Mouse (Mus musculus) embryonic facial prominence, embryonic 14.5 days (tissue): ENCODE results near the gene Rnaseh2a. TPM values are rescaled to one million over a fixed set of nuclear protein-coding genes. Genes with fewer than 3 reads are reported as not detected.

Experiments used
- ATAC-seq: fragments of 200-750 bp; cut with Nextera tagmentation; 2 replicates; pipeline ENCODE4 v1.8.0; 2017; ENCODE audit warnings: low read depth, moderate number of reproducible peaks, moderate TSS enrichment
- DNase-seq: peaks from one replicate; pipeline ENCODE4 v3.0.0-alpha.2; 2015; ENCODE audit warnings: low spot score
- H3K27ac ChIP-seq: fragments of 300-500 bp; sonication (generic); replicated peaks from 2 replicates; pipeline ENCODE4 v1.5.1; 2014; ENCODE audit warnings: low read depth, mild to moderate bottlenecking, low read length, moderate library complexity
- H3K27me3 ChIP-seq: fragments of 300-500 bp; sonication (generic); replicated peaks from 2 replicates; pipeline ENCODE4 v1.6.1; 2014; ENCODE audit warnings: low read length; ENCODE audit not compliant: control insufficient read depth, insufficient read depth
- H3K36me3 ChIP-seq: fragments of 300-500 bp; sonication (generic); 2 replicates; pipeline ENCODE4 v1.6.1; 2014; ENCODE audit warnings: low read length, mixed read lengths; ENCODE audit not compliant: control insufficient read depth, insufficient read depth
- H3K4me1 ChIP-seq: fragments of 300-500 bp; sonication (generic); 2 replicates; pipeline ENCODE4 v1.6.1; 2014; ENCODE audit warnings: antibody characterized with exemption, low read length; ENCODE audit not compliant: control insufficient read depth, insufficient read depth
- H3K4me2 ChIP-seq: fragments of 300-500 bp; sonication (generic); 2 replicates; pipeline ENCODE4 v1.6.1; 2014; ENCODE audit warnings: low read depth, mild to moderate bottlenecking, low read length, moderate library complexity, mixed read lengths
- H3K4me3 ChIP-seq: fragments of 300-500 bp; sonication (generic); 2 replicates; pipeline ENCODE4 v1.5.1; 2014; ENCODE audit warnings: low read depth, mild to moderate bottlenecking, low read length
- H3K9ac ChIP-seq: fragments of 300-500 bp; sonication (generic); 2 replicates; pipeline ENCODE4 v1.6.1; 2014; ENCODE audit warnings: low read depth, mild to moderate bottlenecking, low read length, moderate library complexity, mixed read lengths
- H3K9me3 ChIP-seq: fragments of 300-500 bp; sonication (generic); 2 replicates; pipeline ENCODE4 v1.6.1; 2016; ENCODE audit warnings: low read length; ENCODE audit not compliant: control insufficient read depth
- WGBS: fragments of 180-500 bp; shearing (Covaris S2); extraction: QIAGEN DNeasy Blood & Tissue Kit; methylation state at CpG from one replicate; pipeline ENCODE4 v1.1.7; 2014; 5-methylcytosine and 5-hydroxymethylcytosine counted together
- polyA plus RNA-seq: library from polyadenylated mRNA; unstranded; fragments of >200 nt; fragmentation: Nextera tagmentation; extraction: Ambion mirVana; gene quantifications from 2 replicates; pipeline ENCODE4 v1.2.1, GENCODE M21; 2014

Rnaseh2a gene
- polyA plus RNA-seq, 1 experiment from 2014 or later: 73.7 TPM

DNA sequence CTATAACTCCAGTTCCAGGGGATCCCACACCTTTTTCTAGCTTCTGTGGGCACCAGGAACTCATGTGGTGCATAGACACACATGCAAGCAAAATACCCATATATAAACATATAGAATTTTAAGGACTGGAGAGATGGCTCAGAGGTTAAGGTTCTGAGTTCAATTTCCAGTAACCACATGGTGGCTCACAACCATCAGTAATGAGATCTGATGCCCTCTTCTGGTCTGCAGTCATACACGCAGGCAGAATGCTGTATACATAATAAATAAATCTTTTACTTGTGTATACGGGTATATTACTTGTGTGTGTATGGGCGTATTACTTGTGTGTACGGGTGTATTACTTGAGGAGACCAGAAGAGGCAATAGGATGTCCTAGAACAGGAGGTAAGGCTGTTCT lies 5.6 kb downstream of the Rnaseh2a start:
- Histone ChIP-seq H3K27me3 (no peaks in the 10 kb centered on the region), H3K9ac (no peak overlapping the region), H3K9me3 (no peaks in the 10 kb centered on the region), H3K4me2 (no peak overlapping the region), H3K4me3 (no peak overlapping the region), H3K4me1 (peaks cover 15% of the 10 kb centered on the region; the same call in 1 of the 2 replicates), H3K36me3 (peaks cover 14% of the 10 kb centered on the region; the same call in 1 of the 2 replicates), H3K27ac (no peak overlapping the region)
- DNase-seq (no peak), ATAC-seq (no peak)
- 86% methylated on average over 4 of the region's 4 CpGs for WGBS

DNA sequence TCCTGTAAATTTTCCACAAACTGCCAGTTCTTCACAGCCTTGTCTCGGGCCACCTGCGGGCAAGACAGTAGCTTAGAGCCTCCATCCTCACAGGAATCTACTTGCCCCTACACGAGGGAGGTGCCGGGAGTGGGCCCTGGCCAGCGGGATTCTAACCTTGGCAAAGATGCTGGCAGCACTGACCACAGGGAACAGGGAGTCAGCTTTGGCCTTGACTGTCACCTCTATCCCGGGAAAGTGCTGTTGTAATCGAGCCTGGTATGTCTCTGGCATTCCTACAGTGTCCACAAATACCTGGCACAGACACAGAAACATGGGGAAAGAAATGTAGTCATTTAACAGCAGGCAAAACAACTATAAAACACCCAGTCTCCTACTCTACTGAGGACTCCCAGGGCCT lies 9.8 kb downstream of the Rnaseh2a start:
- Histone ChIP-seq H3K27me3 (no peaks in the 10 kb centered on the region), H3K4me2 (no peak overlapping the region), H3K9me3 (no peaks in the 10 kb centered on the region), H3K27ac (no peak overlapping the region), H3K4me3 (no peak overlapping the region), H3K4me1 (0 out of 2 replicates have a peak, but pooled peaks cover 1% of the 10 kb centered on the region), H3K9ac (no peak overlapping the region), H3K36me3 (peaks cover 30% of the 10 kb centered on the region)
- 85% methylated on average over 7 of the region's 7 CpGs for WGBS
- ATAC-seq (no peak), DNase-seq (no peak)

- peaks cover 23% of the 10 kb centered on the region for H3K36me3 ChIP-seq
- H3K9me3 ChIP-seq: no peaks in the 10 kb centered on the region
- H3K4me1 ChIP-seq: 0 out of 2 replicates have a peak, but pooled peaks cover 3% of the 10 kb centered on the region
- H3K27me3 ChIP-seq: 0 out of 2 replicates have a peak, but pooled peaks cover 8% of the 10 kb centered on the region
- H3K27ac ChIP-seq: no peak overlapping the region
- ATAC-seq: no peak
- DNase-seq: peak; percentile 70
- no peak overlapping the region for H3K4me2 ChIP-seq
- H3K4me3 ChIP-seq: no peak overlapping the region
- no peak overlapping the region for H3K9ac ChIP-seq
- 45% methylated on average over 2 of the region's 2 CpGs for WGBS
These were observed 12.8 kb downstream of the Rnaseh2a start for GRCm38 (mm10) chr8:84956768-84957167.

GRCm38 (mm10) chr8:84952612-84953255 lies 16.8 kb downstream of the Rnaseh2a start:
- Histone ChIP-seq H3K4me2 (no peak overlapping the region), H3K9me3 (no peaks in the 10 kb centered on the region), H3K36me3 (peaks cover 14% of the 10 kb centered on the region; the same call in 1 of the 2 replicates), H3K4me1 (0 out of 2 replicates have a peak, but pooled peaks cover 3% of the 10 kb centered on the region), H3K27ac (no peak overlapping the region), H3K27me3 (peaks cover 24% of the 10 kb centered on the region), H3K9ac (no peak overlapping the region), H3K4me3 (no peak overlapping the region)
- 8% methylated on average over 18 of the region's 18 CpGs for WGBS
- ATAC-seq (peak; percentile 42; the same call in 1 of the 2 replicates), DNase-seq (no peak)

DNA sequence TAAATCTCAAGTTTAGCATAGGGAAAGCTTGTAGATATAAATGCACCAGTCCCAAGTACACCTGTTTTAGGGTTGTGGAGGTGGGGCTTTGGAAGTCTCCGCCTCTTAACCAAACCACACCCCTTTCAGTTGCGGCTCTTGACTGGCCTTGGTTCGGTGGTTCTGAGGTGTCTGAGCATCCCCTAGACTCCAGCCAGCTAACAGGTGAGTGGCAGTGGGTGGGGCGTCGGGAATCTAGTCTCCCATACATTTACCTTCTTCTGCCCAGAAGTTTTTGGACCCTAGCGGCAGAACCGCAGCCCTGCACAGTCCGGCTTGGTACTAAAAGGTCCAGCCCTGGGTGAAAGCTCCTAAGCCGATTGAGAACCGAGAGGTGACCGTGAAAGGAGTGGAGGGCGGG lies 19.8 kb downstream of the Rnaseh2a start:
- no peak overlapping the region for H3K9ac ChIP-seq
- H3K36me3 ChIP-seq: no peaks in the 10 kb centered on the region
- 22% methylated on average over 12 of the region's 12 CpGs for WGBS
- no peak for ATAC-seq
- no peak overlapping the region for H3K4me2 ChIP-seq
- H3K27ac ChIP-seq: no peak overlapping the region
- H3K9me3 ChIP-seq: no peaks in the 10 kb centered on the region
- peaks cover 52% of the 10 kb centered on the region for H3K27me3 ChIP-seq
- DNase-seq: no peak
- peaks cover 8% of the 10 kb centered on the region; the same call in 1 of the 2 replicates for H3K4me1 ChIP-seq
- no peak overlapping the region for H3K4me3 ChIP-seq

GRCm38 (mm10) chr8:84947241-84947545 lies 22.4 kb downstream of the Rnaseh2a start:
- peaks cover 65% of the 10 kb centered on the region for H3K27me3 ChIP-seq
- DNase-seq: peak; percentile 68
- H3K9ac ChIP-seq: no peak overlapping the region
- no peak for ATAC-seq
- 16% methylated on average over 9 of the region's 9 CpGs for WGBS
- H3K4me2 ChIP-seq: no peak overlapping the region
- no peak overlapping the region for H3K27ac ChIP-seq
- H3K36me3 ChIP-seq: no peaks in the 10 kb centered on the region
- peaks cover 5% of the 10 kb centered on the region; the same call in 1 of the 2 replicates for H3K4me1 ChIP-seq
- H3K9me3 ChIP-seq: no peaks in the 10 kb centered on the region
- H3K4me3 ChIP-seq: no peak overlapping the region

DNA sequence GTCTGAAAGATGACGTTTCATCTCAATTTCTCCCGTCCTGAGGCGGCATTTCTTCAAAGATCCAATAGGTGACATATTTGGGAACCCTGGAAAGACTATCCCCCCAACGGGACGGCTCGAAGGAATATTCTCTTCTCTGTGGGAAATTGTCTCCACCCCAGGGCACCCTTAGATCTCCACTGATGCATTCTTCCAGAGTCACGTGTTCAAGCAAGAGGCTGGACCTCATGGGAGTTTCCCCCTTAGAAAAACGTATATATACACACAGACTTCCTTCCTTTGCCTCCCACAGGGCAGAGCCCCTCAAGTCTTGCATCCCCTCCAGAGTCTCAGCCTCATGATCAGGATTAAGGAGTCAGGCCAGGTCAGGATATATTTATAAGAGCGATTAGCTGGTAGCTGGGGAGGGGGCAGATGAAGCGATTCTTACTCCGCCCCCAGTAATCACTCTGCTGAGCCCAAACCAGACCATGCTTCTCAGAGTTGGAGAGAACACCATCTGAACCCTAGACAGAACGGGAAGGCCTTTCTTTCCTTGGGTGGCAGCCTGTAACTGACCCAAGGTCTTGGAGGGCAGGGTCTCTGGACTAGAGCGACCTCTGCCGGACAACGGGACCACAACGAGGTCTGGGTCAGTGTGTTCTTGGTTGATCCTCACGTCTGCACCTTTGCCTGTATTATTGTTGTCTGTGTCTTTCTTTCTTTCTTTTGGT lies 22.9 kb downstream of the Rnaseh2a start, which contains the start of gene Rtbdn:
Gene Rtbdn (plus strand): TSS at position 464 of the 713 bp plus-strand sequence.
- DNase-seq (no peak), ATAC-seq (peak; percentile 7; the same call in 1 of the 2 replicates)
- Histone ChIP-seq H3K4me1 (peaks cover 5% of the 10 kb centered on the region; the same call in 1 of the 2 replicates), H3K9me3 (no peaks in the 10 kb centered on the region), H3K4me2 (peak within 1 kb of the TSS; percentile 72), H3K27ac (no peak within 1 kb of the TSS), H3K9ac (peak within 1 kb of the TSS; percentile 46; the same call in 1 of the 2 replicates), H3K4me3 (peak within 1 kb of the TSS; percentile 44), H3K36me3 (no peaks in the 10 kb centered on the region), H3K27me3 (peaks cover 61% of the 10 kb centered on the region)
- 10% methylated on average over 17 of the region's 17 CpGs for WGBS

GRCm38 (mm10) chr8:84945633-84946527 lies 23.7 kb downstream of the Rnaseh2a start:
- Histone ChIP-seq H3K27ac (no peak overlapping the region), H3K4me2 (peak overlapping the region; percentile 72), H3K27me3 (peaks cover 61% of the 10 kb centered on the region), H3K4me3 (peak overlapping the region; percentile 44), H3K4me1 (peaks cover 5% of the 10 kb centered on the region; the same call in 1 of the 2 replicates), H3K9ac (peak overlapping the region; percentile 46; the same call in 1 of the 2 replicates), H3K9me3 (no peaks in the 10 kb centered on the region), H3K36me3 (no peaks in the 10 kb centered on the region)
- ATAC-seq: peak; percentile 24
- no peak for DNase-seq
- 1% methylated on average over 26 of the region's 67 CpGs for WGBS
